Mouse (Mus musculus): Measurements from ENCODE around the gene Dysf. TPM values are rescaled to one million over a fixed set of nuclear protein-coding genes. Genes with fewer than 3 reads are reported as not detected.
A peak's percentile ranks its signal among the peaks of the same experiment; 100 is the strongest.
"Not testable (repeated sequence)": the region's sequence is repeated elsewhere in the genome, so short reads cannot be mapped to it uniquely, and the experiment has no call there.

Dysf gene
- polyA plus RNA-seq (2015; fragmentation: Nextera tagmentation; extraction: Ambion mirVana), result 5.7 and 6.1 TPM in 2 replicates

- under 1% methylated on average over 41 of the region's 41 CpGs for WGBS
- Histone ChIP-seq H3K9me3 (ENCODE audit: control insufficient read depth, low read length) (no peaks in the 10 kb centered on the region), H3K36me3 (ENCODE audit: control insufficient read depth, insufficient read depth, low read length) (no peaks in the 10 kb centered on the region), H3K27me3 (replicated peaks; ENCODE audit: control insufficient read depth, insufficient read depth, low read length) (no peaks in the 10 kb centered on the region), H3K9ac (ENCODE audit: low read depth, low read length) (peak within 1 kb of the TSS; percentile 64), H3K4me3 (ENCODE audit: low read length) (peak within 1 kb of the TSS; percentile 51), H3K4me2 (ENCODE audit: low read depth, low read length) (peak within 1 kb of the TSS; percentile 87), H3K27ac (ENCODE audit: low read length) (peak within 1 kb of the TSS; percentile 54; the same call in 1 of the 2 replicates), H3K4me1 (ENCODE audit: control insufficient read depth, insufficient read depth, low read length) (peaks cover 20% of the 10 kb centered on the region)
- ATAC-seq, result peak; percentile 69
These were observed at the start of gene Dysf for GRCm38 (mm10) chr6:84008363-84009171. Gene Dysf (plus strand): TSS chr6:84008590.

- no peaks in the 10 kb centered on the region for H3K4me1 ChIP-seq (ENCODE audit: control insufficient read depth, insufficient read depth, low read length)
- no peak for ATAC-seq
- no peaks in the 10 kb centered on the region for H3K27me3 ChIP-seq (replicated peaks; ENCODE audit: control insufficient read depth, insufficient read depth, low read length)
- H3K9ac ChIP-seq (ENCODE audit: low read depth, low read length), result no peak overlapping the region
- H3K27ac ChIP-seq (ENCODE audit: low read length), result no peak overlapping the region
- WGBS, result 93% methylated on average over 5 of the region's 5 CpGs
- H3K36me3 ChIP-seq (ENCODE audit: control insufficient read depth, insufficient read depth, low read length), result no peaks in the 10 kb centered on the region; the same call in 1 of the 2 replicates
- H3K9me3 ChIP-seq (ENCODE audit: control insufficient read depth, low read length), result no peaks in the 10 kb centered on the region
- H3K4me3 ChIP-seq (ENCODE audit: low read length), result no peak overlapping the region
- no peak overlapping the region for H3K4me2 ChIP-seq (ENCODE audit: low read depth, low read length)
These were observed 20.7 kb upstream of the Dysf start for GRCm38 (mm10) chr6:83987642-83988041.

- ATAC-seq, result no peak
- no peak overlapping the region for H3K27ac ChIP-seq (ENCODE audit: low read length)
- no peaks in the 10 kb centered on the region for H3K36me3 ChIP-seq (ENCODE audit: control insufficient read depth, insufficient read depth, low read length)
- H3K4me1 ChIP-seq (ENCODE audit: control insufficient read depth, insufficient read depth, low read length), result no peaks in the 10 kb centered on the region
- no peak overlapping the region for H3K4me3 ChIP-seq (ENCODE audit: low read length)
- H3K9me3 ChIP-seq (ENCODE audit: control insufficient read depth, low read length), result no peaks in the 10 kb centered on the region
- no peak overlapping the region for H3K4me2 ChIP-seq (ENCODE audit: low read depth, low read length)
- no peak overlapping the region for H3K9ac ChIP-seq (ENCODE audit: low read depth, low read length)
- H3K27me3 ChIP-seq (replicated peaks; ENCODE audit: control insufficient read depth, insufficient read depth, low read length), result no peaks in the 10 kb centered on the region
- WGBS, result 45% methylated on average over 1 of the region's 1 CpGs
These were observed 5.7 kb upstream of the Dysf start for GRCm38 (mm10) chr6:84002716-84003115.

GRCm38 (mm10) chr6:84004295-84004694 lies 4.1 kb upstream of the Dysf start:
- 85% methylated on average over 4 of the region's 4 CpGs for WGBS

GRCm38 (mm10) chr6:84009172-84009872 lies 932 bp downstream of the Dysf start:
- no peaks in the 10 kb centered on the region for H3K36me3 ChIP-seq (ENCODE audit: control insufficient read depth, insufficient read depth, low read length)
- H3K4me1 ChIP-seq (ENCODE audit: control insufficient read depth, insufficient read depth, low read length), result peaks cover 20% of the 10 kb centered on the region
- no peak for ATAC-seq
- peak overlapping the region; percentile 54 for H3K27ac ChIP-seq (ENCODE audit: low read length)
- peak overlapping the region; percentile 51 for H3K4me3 ChIP-seq (ENCODE audit: low read length)
- H3K4me2 ChIP-seq (ENCODE audit: low read depth, low read length), result peak overlapping the region; percentile 87
- WGBS, result 24% methylated on average over 8 of the region's 8 CpGs
- 0 out of 2 replicates have a peak overlapping the region, but pooled peaks have one; percentile 8 for H3K9ac ChIP-seq (ENCODE audit: low read depth, low read length)
- no peaks in the 10 kb centered on the region for H3K27me3 ChIP-seq (replicated peaks; ENCODE audit: control insufficient read depth, insufficient read depth, low read length)
- no peaks in the 10 kb centered on the region for H3K9me3 ChIP-seq (ENCODE audit: control insufficient read depth, low read length)

More at GRCm38 (mm10) chr6:84004295-84004694, 4.1 kb upstream of the Dysf start:
- Histone ChIP-seq H3K36me3 (ENCODE audit: control insufficient read depth, insufficient read depth, low read length) (no peaks in the 10 kb centered on the region), H3K27me3 (replicated peaks; ENCODE audit: control insufficient read depth, insufficient read depth, low read length) (no peaks in the 10 kb centered on the region), H3K9ac (ENCODE audit: low read depth, low read length) (no peak overlapping the region), H3K4me2 (ENCODE audit: low read depth, low read length) (no peak overlapping the region), H3K4me3 (ENCODE audit: low read length) (no peak overlapping the region), H3K9me3 (ENCODE audit: control insufficient read depth, low read length) (no peaks in the 10 kb centered on the region), H3K27ac (ENCODE audit: low read length) (no peak overlapping the region), H3K4me1 (ENCODE audit: control insufficient read depth, insufficient read depth, low read length) (peaks cover 11% of the 10 kb centered on the region)
- no peak for ATAC-seq

- Histone ChIP-seq H3K4me3 (ENCODE audit: low read length) (no peak overlapping the region), H3K27me3 (replicated peaks; ENCODE audit: control insufficient read depth, insufficient read depth, low read length) (no peaks in the 10 kb centered on the region), H3K36me3 (ENCODE audit: control insufficient read depth, insufficient read depth, low read length) (no peaks in the 10 kb centered on the region), H3K9ac (ENCODE audit: low read depth, low read length) (0 out of 2 replicates have a peak overlapping the region, but pooled peaks have one; percentile 8), H3K27ac (ENCODE audit: low read length) (peak overlapping the region; percentile 54), H3K4me1 (ENCODE audit: control insufficient read depth, insufficient read depth, low read length) (peaks cover 20% of the 10 kb centered on the region), H3K4me2 (ENCODE audit: low read depth, low read length) (peak overlapping the region; percentile 87), H3K9me3 (ENCODE audit: control insufficient read depth, low read length) (no peaks in the 10 kb centered on the region)
- peak; percentile 26; the same call in 1 of the 2 replicates for ATAC-seq
- 49% methylated on average over 4 of the region's 4 CpGs for WGBS
These were observed 1.5 kb downstream of the Dysf start for GRCm38 (mm10) chr6:84009915-84010302.

GRCm38 (mm10) chr6:84010303-84011225 lies 2.2 kb downstream of the Dysf start:
- Histone ChIP-seq H3K9ac (ENCODE audit: low read depth, low read length) (0 out of 2 replicates have a peak overlapping the region, but pooled peaks have one; percentile 8), H3K9me3 (ENCODE audit: control insufficient read depth, low read length) (no peaks in the 10 kb centered on the region), H3K4me1 (ENCODE audit: control insufficient read depth, insufficient read depth, low read length) (peaks cover 20% of the 10 kb centered on the region), H3K36me3 (ENCODE audit: control insufficient read depth, insufficient read depth, low read length) (no peaks in the 10 kb centered on the region), H3K4me2 (ENCODE audit: low read depth, low read length) (peak overlapping the region; percentile 87; the same call in 1 of the 2 replicates), H3K4me3 (ENCODE audit: low read length) (no peak overlapping the region), H3K27me3 (replicated peaks; ENCODE audit: control insufficient read depth, insufficient read depth, low read length) (no peaks in the 10 kb centered on the region), H3K27ac (ENCODE audit: low read length) (peak overlapping the region; percentile 54)
- WGBS, result 49% methylated on average over 8 of the region's 8 CpGs
- ATAC-seq, result peak; percentile 56

GRCm38 (mm10) chr6:84014961-84015683 lies 6.7 kb downstream of the Dysf start:
- not testable (repeated sequence) for H3K4me3 ChIP-seq (ENCODE audit: low read length); H3K9me3 ChIP-seq (ENCODE audit: control insufficient read depth, low read length); H3K27ac ChIP-seq (ENCODE audit: low read length); H3K27me3 ChIP-seq (replicated peaks; ENCODE audit: control insufficient read depth, insufficient read depth, low read length); H3K36me3 ChIP-seq (ENCODE audit: control insufficient read depth, insufficient read depth, low read length); H3K9ac ChIP-seq (ENCODE audit: low read depth, low read length); H3K4me2 ChIP-seq (ENCODE audit: low read depth, low read length)
- 48% methylated on average over 4 of the region's 4 CpGs for WGBS
- peak; percentile 27; the same call in 1 of the 2 replicates for ATAC-seq
- H3K4me1 ChIP-seq (ENCODE audit: control insufficient read depth, insufficient read depth, low read length), result peaks cover 12% of the 10 kb centered on the region

Data from intestine, embryonic 16.5 days (tissue).